Mouse (Mus musculus): ENCODE results near the gene Cstb. TPM values are rescaled to one million over a fixed set of nuclear protein-coding genes. Genes with fewer than 3 reads are reported as not detected.

Cstb gene
- polyA plus RNA-seq, 1 experiment from 2014 or later, result 273 TPM

GRCm38 (mm10) chr10:78417888-78418287, 7.6 kb upstream of the Cstb start:
- Histone ChIP-seq H3K4me3 (replicated peaks) (no peak overlapping the region), H3K4me2 (replicated peaks) (no peak overlapping the region), H3K27me3 (no peaks in the 10 kb centered on the region), H3K36me3 (no peaks in the 10 kb centered on the region), H3K9ac (no peak overlapping the region), H3K27ac (replicated peaks) (0 out of 2 replicates have a peak overlapping the region, but pooled peaks have one; percentile 2), H3K4me1 (peaks cover 4% of the 10 kb centered on the region; the same call in 1 of the 2 replicates), H3K9me3 (replicated peaks) (no peaks in the 10 kb centered on the region)
- no peak for ATAC-seq (ENCODE audit: insufficient number of reproducible peaks, low FRiP score, low TSS enrichment, low read depth)
- WGBS, result 41% methylated on average over 5 of the region's 5 CpGs

- H3K4me1 ChIP-seq, result no peaks in the 10 kb centered on the region
- ATAC-seq (ENCODE audit: insufficient number of reproducible peaks, low FRiP score, low TSS enrichment, low read depth), result no peak
- no peaks in the 10 kb centered on the region for H3K27me3 ChIP-seq
- H3K9me3 ChIP-seq (replicated peaks), result no peaks in the 10 kb centered on the region
- no peak overlapping the region for H3K9ac ChIP-seq
- H3K36me3 ChIP-seq, result no peaks in the 10 kb centered on the region
- no peak overlapping the region for H3K4me3 ChIP-seq (replicated peaks)
- H3K27ac ChIP-seq (replicated peaks), result no peak overlapping the region
- WGBS, result 81% methylated on average over 2 of the region's 2 CpGs
- no peak overlapping the region for H3K4me2 ChIP-seq (replicated peaks)
Observed at GRCm38 (mm10) chr10:78418791-78419190, 6.7 kb upstream of the Cstb start.

- WGBS, result 65% methylated on average over 2 of the region's 2 CpGs
- H3K27me3 ChIP-seq, result no peaks in the 10 kb centered on the region
- H3K4me1 ChIP-seq, result 0 out of 2 replicates have a peak, but pooled peaks cover 5% of the 10 kb centered on the region
- no peak overlapping the region for H3K4me3 ChIP-seq (replicated peaks)
- H3K4me2 ChIP-seq (replicated peaks), result no peak overlapping the region
- H3K9ac ChIP-seq, result no peak overlapping the region
- no peaks in the 10 kb centered on the region for H3K36me3 ChIP-seq
- ATAC-seq (ENCODE audit: insufficient number of reproducible peaks, low FRiP score, low TSS enrichment, low read depth), result no peak
- H3K27ac ChIP-seq (replicated peaks), result no peak overlapping the region
- no peaks in the 10 kb centered on the region for H3K9me3 ChIP-seq (replicated peaks)
Observed at GRCm38 (mm10) chr10:78420929-78421328, 4.5 kb upstream of the Cstb start.

- no peak overlapping the region for H3K4me3 ChIP-seq (replicated peaks)
- no peak overlapping the region for H3K27ac ChIP-seq (replicated peaks)
- peaks cover 8% of the 10 kb centered on the region for H3K36me3 ChIP-seq
- no peak overlapping the region for H3K4me2 ChIP-seq (replicated peaks)
- no peak overlapping the region for H3K9ac ChIP-seq
- H3K4me1 ChIP-seq, result peaks cover 17% of the 10 kb centered on the region
- 84% methylated on average over 3 of the region's 3 CpGs for WGBS
- ATAC-seq (ENCODE audit: insufficient number of reproducible peaks, low FRiP score, low TSS enrichment, low read depth), result no peak
- H3K9me3 ChIP-seq (replicated peaks), result no peaks in the 10 kb centered on the region
- H3K27me3 ChIP-seq, result no peaks in the 10 kb centered on the region
Observed at GRCm38 (mm10) chr10:78422614-78423013, 2.9 kb upstream of the Cstb start.

- ATAC-seq (ENCODE audit: insufficient number of reproducible peaks, low FRiP score, low TSS enrichment, low read depth), result no peak
- 36% methylated on average over 6 of the region's 6 CpGs for WGBS
- H3K27me3 ChIP-seq, result no peaks in the 10 kb centered on the region
- peak overlapping the region; percentile 71 for H3K4me3 ChIP-seq (replicated peaks)
- peaks cover 17% of the 10 kb centered on the region for H3K4me1 ChIP-seq
- H3K9ac ChIP-seq, result peak overlapping the region; percentile 64
- peak overlapping the region; percentile 72 for H3K27ac ChIP-seq (replicated peaks)
- peak overlapping the region; percentile 73 for H3K4me2 ChIP-seq (replicated peaks)
- H3K9me3 ChIP-seq (replicated peaks), result no peaks in the 10 kb centered on the region
- H3K36me3 ChIP-seq, result peaks cover 19% of the 10 kb centered on the region
Observed at GRCm38 (mm10) chr10:78426117-78426735, 757 bp downstream of the Cstb start.

- ATAC-seq (ENCODE audit: insufficient number of reproducible peaks, low FRiP score, low TSS enrichment, low read depth), result no peak
- Histone ChIP-seq H3K27me3 (no peaks in the 10 kb centered on the region), H3K9ac (no peak overlapping the region), H3K36me3 (peaks cover 19% of the 10 kb centered on the region), H3K9me3 (replicated peaks) (no peaks in the 10 kb centered on the region), H3K4me2 (replicated peaks) (no peak overlapping the region), H3K27ac (replicated peaks) (no peak overlapping the region), H3K4me3 (replicated peaks) (no peak overlapping the region), H3K4me1 (peaks cover 17% of the 10 kb centered on the region)
- 93% methylated on average over 11 of the region's 11 CpGs for WGBS
Observed at GRCm38 (mm10) chr10:78428070-78428469, 2.6 kb downstream of the Cstb start.

GRCm38 (mm10) chr10:78429180-78429579, 3.7 kb downstream of the Cstb start:
- no peak overlapping the region for H3K4me3 ChIP-seq (replicated peaks)
- no peak overlapping the region for H3K27ac ChIP-seq (replicated peaks)
- H3K4me2 ChIP-seq (replicated peaks), result no peak overlapping the region
- H3K27me3 ChIP-seq, result no peaks in the 10 kb centered on the region
- no peak for ATAC-seq (ENCODE audit: insufficient number of reproducible peaks, low FRiP score, low TSS enrichment, low read depth)
- WGBS, result 74% methylated on average over 5 of the region's 5 CpGs
- no peaks in the 10 kb centered on the region for H3K9me3 ChIP-seq (replicated peaks)
- H3K4me1 ChIP-seq, result peaks cover 17% of the 10 kb centered on the region
- peaks cover 19% of the 10 kb centered on the region for H3K36me3 ChIP-seq
- no peak overlapping the region for H3K9ac ChIP-seq

- Histone ChIP-seq H3K27me3 (no peaks in the 10 kb centered on the region), H3K4me1 (peaks cover 17% of the 10 kb centered on the region), H3K4me2 (replicated peaks) (no peak overlapping the region), H3K9ac (no peak overlapping the region), H3K4me3 (replicated peaks) (no peak overlapping the region), H3K9me3 (replicated peaks) (no peaks in the 10 kb centered on the region), H3K36me3 (peaks cover 19% of the 10 kb centered on the region), H3K27ac (replicated peaks) (no peak overlapping the region)
- WGBS, result 85% methylated on average over 2 of the region's 2 CpGs
- no peak for ATAC-seq (ENCODE audit: insufficient number of reproducible peaks, low FRiP score, low TSS enrichment, low read depth)
Observed at GRCm38 (mm10) chr10:78429776-78430175, 4.3 kb downstream of the Cstb start.

- Histone ChIP-seq H3K27me3 (no peaks in the 10 kb centered on the region), H3K9ac (no peak overlapping the region), H3K27ac (replicated peaks) (no peak overlapping the region), H3K4me3 (replicated peaks) (no peak overlapping the region), H3K4me1 (no peaks in the 10 kb centered on the region), H3K9me3 (replicated peaks) (no peaks in the 10 kb centered on the region), H3K36me3 (peaks cover 9% of the 10 kb centered on the region), H3K4me2 (replicated peaks) (no peak overlapping the region)
- WGBS, result 60% methylated on average over 3 of the region's 3 CpGs
- ATAC-seq (ENCODE audit: insufficient number of reproducible peaks, low FRiP score, low TSS enrichment, low read depth), result no peak
Observed at GRCm38 (mm10) chr10:78432853-78433252, 7.4 kb downstream of the Cstb start.

GRCm38 (mm10) chr10:78438094-78438493, 12.6 kb downstream of the Cstb start:
- no peak for ATAC-seq (ENCODE audit: insufficient number of reproducible peaks, low FRiP score, low TSS enrichment, low read depth)
- Histone ChIP-seq H3K9me3 (replicated peaks) (no peaks in the 10 kb centered on the region), H3K4me2 (replicated peaks) (no peak overlapping the region), H3K4me1 (no peaks in the 10 kb centered on the region), H3K27ac (replicated peaks) (no peak overlapping the region), H3K9ac (no peak overlapping the region), H3K27me3 (no peaks in the 10 kb centered on the region), H3K36me3 (peaks cover 12% of the 10 kb centered on the region; the same call in 1 of the 2 replicates), H3K4me3 (replicated peaks) (no peak overlapping the region)
- WGBS, result 7% methylated on average over 5 of the region's 5 CpGs

GRCm38 (mm10) chr10:78439550-78439949, 14.1 kb downstream of the Cstb start:
- Histone ChIP-seq H3K9ac (no peak overlapping the region), H3K9me3 (replicated peaks) (no peaks in the 10 kb centered on the region), H3K36me3 (peaks cover 17% of the 10 kb centered on the region; the same call in 1 of the 2 replicates), H3K4me2 (replicated peaks) (no peak overlapping the region), H3K4me1 (no peaks in the 10 kb centered on the region), H3K27me3 (no peaks in the 10 kb centered on the region), H3K4me3 (replicated peaks) (no peak overlapping the region), H3K27ac (replicated peaks) (no peak overlapping the region)
- no peak for ATAC-seq (ENCODE audit: insufficient number of reproducible peaks, low FRiP score, low TSS enrichment, low read depth)
- WGBS, result 61% methylated on average over 5 of the region's 5 CpGs

- Histone ChIP-seq H3K4me1 (no peaks in the 10 kb centered on the region), H3K4me3 (replicated peaks) (no peak overlapping the region), H3K4me2 (replicated peaks) (no peak overlapping the region), H3K27me3 (no peaks in the 10 kb centered on the region), H3K36me3 (peaks cover 17% of the 10 kb centered on the region), H3K9me3 (replicated peaks) (no peaks in the 10 kb centered on the region), H3K27ac (replicated peaks) (no peak overlapping the region), H3K9ac (no peak overlapping the region)
- no peak for ATAC-seq (ENCODE audit: insufficient number of reproducible peaks, low FRiP score, low TSS enrichment, low read depth)
- 75% methylated on average over 7 of the region's 7 CpGs for WGBS
Observed at GRCm38 (mm10) chr10:78439990-78440389, 14.5 kb downstream of the Cstb start.

Measured in embryonic facial prominence, embryonic 15.5 days (tissue).